Mouse (Mus musculus) lung, adult 2 months (tissue): Measurements from ENCODE around the gene Ddi1.

Experiments used
- CTCF ChIP-seq: fragments of 200-500 bp; IDR thresholded peaks from 2 replicates; pipeline ENCODE4 v1.5.1; 2011; ENCODE audit warnings: mild to moderate bottlenecking, low read length, control low read depth; ENCODE audit not compliant: insufficient read depth
- POLR2A ChIP-seq: fragments of 200-500 bp; IDR thresholded peaks from 2 replicates; pipeline ENCODE4 v1.6.1; 2011; ENCODE audit warnings: low read depth, mild to moderate bottlenecking, control low read depth, low read length, borderline replicate concordance; ENCODE audit errors: extremely low read depth

- TF ChIP-seq POLR2A (no peak), CTCF (no peak)
Observed at GRCm38 (mm10) chr9:6212862-6213261, 56.8 kb downstream of the Ddi1 start.
